Mouse (Mus musculus) cerebellum, adult 9-11 months (tissue): ENCODE measurements at regions not wholly inside any gene's neighbourhood (a gene's known extent, or its start where the extent isn't known, plus 50 kb on each side); places are given as distances from the start of the nearest gene placed in this dataset.
"Not testable (repeated sequence)": the region's sequence is repeated elsewhere in the genome, so short reads cannot be mapped to it uniquely, and the experiment has no call there.

ENCODE experiments used
- DNase-seq: peaks from one replicate; pipeline ENCODE4 v3.0.0; 2022

DNA sequence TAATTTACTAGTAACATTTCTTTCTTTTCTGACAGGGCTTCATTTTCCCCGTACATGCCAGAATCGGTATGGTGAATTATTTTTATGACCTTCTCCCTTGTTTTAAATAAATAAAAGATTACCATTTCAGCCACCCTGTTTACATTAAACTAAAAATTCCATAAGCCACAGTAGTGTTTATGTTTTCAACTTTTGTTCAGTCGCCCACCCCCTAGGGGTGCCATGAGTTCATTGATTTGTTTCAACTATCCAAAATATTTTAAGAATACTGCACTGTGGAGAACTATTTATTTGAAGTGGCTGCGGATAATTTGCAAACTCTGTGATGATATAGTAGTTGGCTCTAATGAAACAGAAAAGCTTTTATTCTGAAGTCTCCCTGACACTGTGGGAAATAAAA is 132.9 kb downstream of the Tfec start:
- DNase-seq, result no peak

DNA sequence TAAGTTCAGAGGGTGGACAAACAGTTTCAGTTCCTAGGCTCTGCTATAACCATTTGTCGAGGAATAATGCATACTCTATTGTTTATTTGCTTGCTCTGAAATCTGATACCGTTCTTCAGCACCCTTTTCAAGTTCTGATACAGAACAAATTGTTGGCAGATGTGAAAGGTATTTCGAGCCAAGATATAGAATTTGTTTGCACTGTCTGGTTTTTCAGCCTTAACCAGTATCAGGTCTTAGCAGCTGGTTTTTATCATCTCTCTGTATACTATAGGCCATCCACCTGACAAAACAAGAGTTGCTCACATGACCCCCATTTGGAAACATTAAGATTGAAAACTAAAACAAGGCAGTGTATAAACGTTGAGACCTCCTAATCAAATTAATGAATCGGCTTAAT is 133.5 kb downstream of the Tfec start:
- DNase-seq, result no peak

- not testable (repeated sequence) for DNase-seq
These were observed 143.2 kb downstream of the Tfec start for GRCm38 (mm10) chr6:16755044-16755443.

DNA sequence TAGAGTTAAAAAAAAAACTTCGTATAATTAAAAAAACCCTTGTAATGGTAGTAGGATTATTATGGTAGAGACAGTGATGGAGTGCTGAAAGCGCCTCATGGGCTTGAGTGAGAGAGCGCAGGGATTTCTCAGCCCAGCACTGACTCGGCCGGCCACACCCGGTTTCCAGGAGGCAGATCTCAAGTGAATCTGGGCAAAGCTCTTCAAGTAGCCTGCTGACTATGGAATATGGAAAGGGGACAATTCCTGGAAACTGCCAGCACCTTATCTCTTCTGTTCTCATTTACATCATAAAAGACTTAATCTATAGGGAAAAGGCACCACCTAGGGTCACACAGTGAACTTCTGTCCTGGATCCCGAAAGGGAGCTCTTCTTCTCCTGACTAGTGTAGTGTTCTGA is 165.1 kb downstream of the Tfec start:
- DNase-seq, result no peak

DNA sequence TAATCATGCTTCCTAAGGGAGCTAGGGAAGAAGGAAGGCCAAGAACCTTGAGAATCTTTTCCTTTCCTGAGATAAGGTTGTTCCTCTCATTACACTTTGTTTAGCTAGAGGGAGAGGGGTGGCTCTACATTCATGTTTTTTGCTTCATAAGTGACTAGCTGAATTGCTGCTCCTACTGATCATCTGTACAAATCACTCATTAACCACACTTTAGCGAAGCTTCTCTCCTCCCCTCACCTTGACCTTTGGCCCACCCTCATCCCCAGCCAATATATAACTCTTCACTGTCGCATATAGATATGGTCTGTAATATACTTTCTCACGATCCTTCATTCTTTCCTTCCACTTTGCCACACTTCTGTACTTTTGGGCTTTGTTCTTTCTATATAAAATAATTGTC is 166.1 kb downstream of the Tfec start:
- DNase-seq, result no peak

DNA sequence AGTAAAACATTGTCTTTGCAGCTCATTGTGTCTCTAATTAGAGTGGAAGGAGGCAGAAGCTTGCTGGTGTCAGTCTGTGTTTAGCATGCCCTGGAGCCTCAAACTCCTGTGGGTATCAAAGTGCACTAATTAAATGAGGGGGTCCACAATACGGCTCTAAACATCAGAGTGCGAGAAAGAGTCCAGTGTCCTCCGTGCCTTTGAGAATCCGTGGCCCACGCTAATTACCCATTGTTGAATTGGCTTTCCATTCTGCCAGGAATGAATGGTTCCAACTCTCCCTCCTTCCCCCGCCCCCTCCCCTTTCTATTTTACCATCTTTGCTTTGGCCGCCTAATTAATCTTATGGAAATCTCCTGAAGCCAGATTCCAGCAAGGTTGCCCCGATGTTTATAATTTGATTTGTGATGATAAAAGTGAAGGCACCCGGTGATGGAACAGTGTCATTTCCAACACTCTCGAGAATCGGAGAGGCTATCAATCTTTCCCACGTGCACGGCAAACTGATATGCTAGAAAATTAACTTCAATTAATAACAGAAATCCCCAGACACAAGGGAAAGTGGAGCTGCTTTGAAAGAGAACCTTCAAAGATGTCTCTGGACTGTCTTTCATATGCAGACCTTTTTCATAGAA is 170.9 kb downstream of the Tfec start:
- DNase-seq, result no peak

DNA sequence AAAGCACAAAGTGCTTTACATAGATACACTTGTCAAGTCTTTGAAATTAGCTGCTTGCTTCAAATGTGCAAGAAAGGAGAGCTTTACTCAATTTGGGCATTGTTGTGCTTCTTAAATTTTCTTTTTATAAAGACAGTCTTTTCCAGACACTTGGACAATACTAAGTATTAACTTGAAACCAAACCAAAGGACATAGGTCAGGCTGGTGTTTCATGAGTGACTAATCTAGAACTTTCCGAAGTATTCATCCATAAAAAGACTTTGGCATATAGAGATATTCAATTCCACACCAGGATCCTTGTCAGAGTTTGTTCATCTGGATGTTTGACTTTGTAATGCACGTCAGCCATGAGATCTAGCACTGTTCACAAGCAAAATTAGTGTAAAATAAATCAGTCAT is 173.0 kb downstream of the Tfec start:
- DNase-seq, result no peak

DNA sequence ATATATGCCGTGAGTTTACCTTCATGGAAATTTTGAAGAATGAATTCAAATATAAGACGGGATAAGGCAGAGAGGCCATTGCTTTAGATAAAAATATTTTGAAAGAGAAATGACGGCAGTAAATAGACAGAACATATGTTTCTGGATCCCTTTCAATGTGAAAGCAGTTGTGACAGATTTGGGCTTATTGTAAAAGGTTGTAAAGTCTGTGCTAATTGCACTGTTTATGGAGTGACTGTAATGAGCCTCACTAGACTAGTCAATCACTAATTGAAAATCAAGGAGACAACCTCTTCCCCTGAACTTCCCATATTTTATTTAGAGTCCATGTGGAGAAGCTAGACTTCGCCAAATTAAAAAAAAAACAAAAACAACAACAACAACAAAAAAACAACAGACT is 193.7 kb downstream of the Tfec start:
- DNase-seq, result no peak

- DNase-seq, result no peak
These were observed 194.9 kb downstream of the Tfec start for GRCm38 (mm10) chr6:16703412-16703746.

- DNase-seq, result no peak
These were observed 195.4 kb downstream of the Tfec start for GRCm38 (mm10) chr6:16702706-16703411.

GRCm38 (mm10) chr6:16697285-16697684 is 201.0 kb downstream of the Tfec start:
- no peak for DNase-seq

GRCm38 (mm10) chr6:16668004-16668403 is 230.2 kb downstream of the Tfec start:
- DNase-seq, result no peak

DNA sequence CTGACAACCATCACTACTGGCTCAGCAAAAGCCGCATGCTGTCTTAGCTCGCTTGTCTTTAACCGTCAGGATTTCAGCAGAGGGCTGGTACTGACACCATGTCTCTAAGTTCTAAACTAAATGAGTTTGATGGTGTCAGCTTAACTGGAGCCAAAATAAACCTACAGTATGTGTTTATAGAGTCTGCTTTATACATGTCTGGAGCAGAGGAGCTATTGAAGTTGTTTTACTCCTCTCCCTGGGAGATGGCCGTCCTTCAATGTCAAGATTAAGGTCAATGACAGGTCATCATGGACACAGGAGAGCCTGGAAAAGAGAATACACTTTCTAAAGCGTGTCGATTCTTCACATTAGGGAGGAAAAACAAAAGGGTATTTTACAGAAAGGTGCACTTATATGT is 231.0 kb downstream of the Tfec start:
- no peak for DNase-seq

- no peak for DNase-seq
These were observed 252.0 kb downstream of the Tfec start for GRCm38 (mm10) chr6:16646269-16646668.

- no peak for DNase-seq
These were observed 254.7 kb downstream of the Tfec start for GRCm38 (mm10) chr6:16643519-16643918.

DNA sequence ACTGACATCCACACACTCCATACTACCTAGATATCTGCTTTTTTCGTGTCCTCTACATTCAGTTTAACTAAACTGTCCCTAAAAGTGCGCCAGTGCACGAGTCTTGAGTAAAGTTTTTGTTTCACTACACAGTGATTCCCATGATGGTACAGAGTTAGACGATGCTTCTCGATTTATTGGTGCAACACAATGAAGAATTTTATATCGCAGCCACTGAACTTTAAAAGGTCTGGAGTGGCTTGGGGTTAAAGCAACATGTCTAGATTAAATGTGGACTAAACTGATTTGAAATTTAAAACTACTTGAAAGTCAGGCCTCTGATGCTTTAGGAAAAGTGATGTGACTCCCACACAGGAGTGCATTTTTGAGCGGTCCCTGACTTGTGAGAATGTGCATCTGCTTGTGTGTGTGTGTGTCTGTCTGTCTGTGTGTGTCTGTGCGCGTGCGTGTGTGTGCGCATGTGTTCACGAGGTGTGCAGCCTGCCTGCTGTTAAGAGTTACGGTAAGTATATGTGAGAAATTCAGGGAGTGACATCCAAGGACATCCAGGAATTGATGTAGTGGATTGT is 261.4 kb downstream of the Tfec start:
- no peak for DNase-seq

DNA sequence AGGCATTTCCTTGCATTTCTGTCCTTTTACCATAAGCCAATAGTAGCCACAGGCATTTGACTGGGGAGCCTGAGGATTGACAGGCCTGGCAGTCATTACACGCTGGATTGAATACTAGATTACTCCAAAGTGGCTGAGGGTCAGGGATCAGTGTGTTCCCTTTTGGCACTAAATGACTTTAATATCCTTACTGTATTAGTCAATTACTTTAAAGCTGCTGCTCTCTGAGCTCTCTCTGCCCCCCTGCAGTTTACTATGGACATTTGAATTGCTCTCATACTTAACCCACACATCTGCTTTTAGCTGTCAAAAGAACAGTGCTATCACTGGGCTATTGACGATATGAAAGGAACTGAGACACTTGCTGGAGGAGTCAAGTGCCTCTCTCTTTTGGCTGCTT is 262.1 kb downstream of the Tfec start:
- no peak for DNase-seq

- no peak for DNase-seq
These were observed 290.7 kb downstream of the Tfec start for GRCm38 (mm10) chr6:16607393-16608023.

DNA sequence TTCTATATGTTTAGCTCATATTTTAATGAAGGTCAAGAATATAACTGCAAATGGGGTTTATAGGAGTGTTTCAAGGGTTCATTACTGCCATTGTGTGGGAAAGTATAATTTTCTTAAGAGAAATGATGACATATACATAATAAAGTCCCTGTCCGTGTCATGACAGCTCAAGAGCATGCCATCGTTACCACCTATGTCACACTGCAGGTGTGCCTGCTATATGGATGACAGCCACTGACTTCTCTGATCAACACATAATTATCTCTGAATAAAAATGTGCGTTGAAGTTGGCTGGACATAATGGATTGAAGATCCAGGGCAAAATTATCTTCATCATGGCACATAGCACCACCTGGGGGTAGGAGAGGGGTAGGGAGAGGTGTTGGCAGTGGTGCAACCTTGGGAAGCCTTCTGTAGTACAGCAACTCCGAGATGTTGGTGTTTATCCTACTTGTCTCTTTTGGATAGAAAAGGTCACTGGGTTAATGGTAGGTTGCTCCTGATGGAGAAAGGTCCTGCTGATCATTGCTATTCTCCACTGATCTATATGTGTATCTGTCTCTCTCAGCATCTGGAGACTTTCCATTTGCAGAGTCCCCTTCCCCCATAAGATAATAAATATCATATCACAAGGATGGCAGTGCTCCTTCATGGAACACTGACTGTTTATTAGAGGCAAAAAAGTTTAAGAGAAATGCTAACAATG is 291.4 kb downstream of the Tfec start:
- DNase-seq, result no peak

- no peak for DNase-seq
These were observed 305.8 kb downstream of the Tfec start for GRCm38 (mm10) chr6:16592411-16592810.

- DNase-seq, result no peak
These were observed 315.9 kb downstream of the Tfec start for GRCm38 (mm10) chr6:16582302-16582701.

DNA sequence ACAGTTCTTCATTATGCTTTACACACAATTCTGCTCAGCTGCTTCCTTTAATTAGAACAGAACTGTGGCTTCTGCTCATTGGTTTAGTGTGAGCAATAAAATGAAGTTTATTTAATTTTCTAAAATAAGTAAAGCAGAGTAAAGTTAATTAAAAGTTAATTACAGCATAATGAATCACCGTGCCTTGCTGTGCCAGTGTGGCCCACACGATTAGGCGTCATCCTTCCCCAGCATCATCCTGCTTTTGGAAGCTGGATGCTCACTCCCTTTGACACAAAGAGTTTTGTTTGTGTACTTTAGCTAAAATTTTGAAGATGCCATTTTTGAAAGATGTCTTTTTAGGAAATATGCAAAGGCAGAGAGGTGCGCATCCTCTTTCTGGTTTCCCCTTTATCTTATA is 316.4 kb downstream of the Tfec start:
- DNase-seq, result no peak

DNA sequence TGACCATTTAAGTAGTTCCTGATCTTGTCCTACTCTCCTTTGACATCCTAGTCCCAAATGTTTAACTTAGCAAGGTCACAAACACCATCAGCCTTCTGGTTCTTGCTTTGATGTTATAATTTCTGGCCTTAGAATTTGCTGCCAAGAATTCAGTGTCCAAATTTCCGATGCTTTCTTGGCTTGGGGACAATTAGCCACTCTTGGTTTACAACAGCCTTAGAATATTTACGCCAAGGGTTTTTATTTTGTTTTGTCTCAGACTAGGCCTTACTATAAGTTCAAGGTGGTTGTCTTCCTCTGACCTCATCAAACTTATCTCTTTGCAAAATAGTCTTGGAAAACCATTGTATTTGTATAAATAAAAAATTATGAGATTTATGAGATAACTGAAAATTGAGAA is 322.4 kb downstream of the Tfec start:
- DNase-seq, result no peak

DNA sequence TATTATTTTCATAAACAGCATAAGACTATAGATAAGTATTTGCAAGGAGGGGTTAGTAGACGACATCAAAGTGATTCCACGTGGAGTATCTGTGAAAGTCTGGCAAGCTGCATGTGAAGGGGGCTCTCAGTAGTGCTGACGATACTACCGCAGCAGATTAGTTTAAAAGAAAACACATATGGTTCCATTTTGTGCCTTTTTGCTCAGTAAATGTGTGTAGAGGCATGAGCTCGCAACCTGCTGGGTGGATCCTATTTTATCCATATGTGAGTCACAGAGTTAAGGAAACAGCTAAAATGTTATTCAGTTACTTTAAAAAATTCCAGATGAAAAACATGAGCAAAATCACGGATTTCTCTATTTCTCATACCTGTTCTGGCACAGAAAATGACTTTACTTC is 325.4 kb downstream of the Tfec start:
- no peak for DNase-seq
